Mouse (Mus musculus): ENCODE data around the gene Sap30bp. TPM values are rescaled to one million over a fixed set of nuclear protein-coding genes. Genes with fewer than 3 reads are reported as not detected.

Gene Sap30bp
- polyA plus RNA-seq, 1 experiment from 2014 or later = 48.4 TPM

GRCm38 (mm10) chr11:115919073-115919472 lies 14.0 kb upstream of the Sap30bp start:
- no peak overlapping the region for H3K4me2 ChIP-seq (ENCODE audit: low read length)
- H3K36me3 ChIP-seq (ENCODE audit: control insufficient read depth, insufficient read depth, low read length) = peaks cover 43% of the 10 kb centered on the region
- H3K4me1 ChIP-seq (ENCODE audit: control insufficient read depth, insufficient read depth, low read length) = no peaks in the 10 kb centered on the region
- DNase-seq (no peak), ATAC-seq (ENCODE audit: low FRiP score, low TSS enrichment) (no peak)
- no peak overlapping the region for H3K9ac ChIP-seq (replicated peaks; ENCODE audit: low read length)
- WGBS = 92% methylated on average over 5 of the region's 5 CpGs
- no peak overlapping the region for H3K4me3 ChIP-seq (replicated peaks; ENCODE audit: low read depth, low read length)
- no peaks in the 10 kb centered on the region for H3K27me3 ChIP-seq (ENCODE audit: control insufficient read depth, insufficient read depth, low read length)
- no peaks in the 10 kb centered on the region for H3K9me3 ChIP-seq (ENCODE audit: control insufficient read depth, low read length)
- no peak overlapping the region for H3K27ac ChIP-seq (replicated peaks; ENCODE audit: low read depth, low read length)

GRCm38 (mm10) chr11:115920110-115920818 lies 12.8 kb upstream of the Sap30bp start:
- Histone ChIP-seq H3K27me3 (ENCODE audit: control insufficient read depth, insufficient read depth, low read length) (no peaks in the 10 kb centered on the region), H3K4me2 (ENCODE audit: low read length) (no peak overlapping the region), H3K36me3 (ENCODE audit: control insufficient read depth, insufficient read depth, low read length) (peaks cover 50% of the 10 kb centered on the region), H3K4me3 (replicated peaks; ENCODE audit: low read depth, low read length) (no peak overlapping the region), H3K4me1 (ENCODE audit: control insufficient read depth, insufficient read depth, low read length) (no peaks in the 10 kb centered on the region), H3K27ac (replicated peaks; ENCODE audit: low read depth, low read length) (no peak overlapping the region), H3K9ac (replicated peaks; ENCODE audit: low read length) (no peak overlapping the region), H3K9me3 (ENCODE audit: control insufficient read depth, low read length) (no peaks in the 10 kb centered on the region)
- WGBS = 49% methylated on average over 6 of the region's 6 CpGs
- ATAC-seq (ENCODE audit: low FRiP score, low TSS enrichment) (no peak), DNase-seq (peak; percentile 76)

DNA sequence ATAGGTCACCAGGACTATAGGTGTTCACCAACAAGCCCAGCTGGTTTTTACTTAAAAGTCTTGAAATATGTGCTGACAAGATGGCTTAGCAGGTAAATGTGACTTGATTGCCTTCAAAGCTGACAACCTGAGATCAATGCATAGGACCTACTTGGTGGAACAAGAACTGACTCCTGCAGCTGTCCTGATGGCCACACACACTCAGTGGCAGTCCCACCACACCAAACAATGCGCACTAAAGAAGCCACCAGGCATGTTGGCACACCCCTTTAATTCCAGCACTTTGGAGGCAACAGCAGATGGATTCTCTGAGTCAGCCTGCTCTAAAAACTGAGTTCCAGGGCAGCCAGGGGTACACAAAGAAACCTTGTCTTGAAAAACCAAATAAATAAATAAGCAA lies 11.1 kb upstream of the Sap30bp start:
- H3K36me3 ChIP-seq (ENCODE audit: control insufficient read depth, insufficient read depth, low read length) = peaks cover 39% of the 10 kb centered on the region
- H3K9me3 ChIP-seq (ENCODE audit: control insufficient read depth, low read length) = no peaks in the 10 kb centered on the region
- no peak overlapping the region for H3K27ac ChIP-seq (replicated peaks; ENCODE audit: low read depth, low read length)
- WGBS = 100% methylated on average over 1 of the region's 1 CpGs
- H3K4me2 ChIP-seq (ENCODE audit: low read length) = no peak overlapping the region
- H3K4me1 ChIP-seq (ENCODE audit: control insufficient read depth, insufficient read depth, low read length) = no peaks in the 10 kb centered on the region
- ATAC-seq (ENCODE audit: low FRiP score, low TSS enrichment) = no peak
- no peak overlapping the region for H3K9ac ChIP-seq (replicated peaks; ENCODE audit: low read length)
- H3K4me3 ChIP-seq (replicated peaks; ENCODE audit: low read depth, low read length) = no peak overlapping the region
- no peak for DNase-seq
- H3K27me3 ChIP-seq (ENCODE audit: control insufficient read depth, insufficient read depth, low read length) = no peaks in the 10 kb centered on the region

- WGBS = 94% methylated on average over 8 of the region's 8 CpGs
- Histone ChIP-seq H3K27me3 (ENCODE audit: control insufficient read depth, insufficient read depth, low read length) (no peaks in the 10 kb centered on the region), H3K4me1 (ENCODE audit: control insufficient read depth, insufficient read depth, low read length) (peaks cover 8% of the 10 kb centered on the region), H3K4me2 (ENCODE audit: low read length) (no peak overlapping the region), H3K9me3 (ENCODE audit: control insufficient read depth, low read length) (no peaks in the 10 kb centered on the region), H3K27ac (replicated peaks; ENCODE audit: low read depth, low read length) (no peak overlapping the region), H3K36me3 (ENCODE audit: control insufficient read depth, insufficient read depth, low read length) (peaks cover 34% of the 10 kb centered on the region), H3K9ac (replicated peaks; ENCODE audit: low read length) (no peak overlapping the region), H3K4me3 (replicated peaks; ENCODE audit: low read depth, low read length) (no peak overlapping the region)
- ATAC-seq (ENCODE audit: low FRiP score, low TSS enrichment) (no peak), DNase-seq (no peak)
These were observed 4.1 kb upstream of the Sap30bp start for GRCm38 (mm10) chr11:115929031-115929430.

- Histone ChIP-seq H3K27me3 (ENCODE audit: control insufficient read depth, insufficient read depth, low read length) (no peaks in the 10 kb centered on the region), H3K27ac (replicated peaks; ENCODE audit: low read depth, low read length) (no peak overlapping the region), H3K9me3 (ENCODE audit: control insufficient read depth, low read length) (no peaks in the 10 kb centered on the region), H3K4me3 (replicated peaks; ENCODE audit: low read depth, low read length) (no peak overlapping the region), H3K36me3 (ENCODE audit: control insufficient read depth, insufficient read depth, low read length) (peaks cover 26% of the 10 kb centered on the region), H3K4me1 (ENCODE audit: control insufficient read depth, insufficient read depth, low read length) (peaks cover 16% of the 10 kb centered on the region), H3K9ac (replicated peaks; ENCODE audit: low read length) (no peak overlapping the region), H3K4me2 (ENCODE audit: low read length) (no peak overlapping the region)
- no peak for ATAC-seq (ENCODE audit: low FRiP score, low TSS enrichment)
- 72% methylated on average over 3 of the region's 3 CpGs for WGBS
- no peak for DNase-seq
These were observed 3.3 kb upstream of the Sap30bp start for GRCm38 (mm10) chr11:115929818-115930217.

DNA sequence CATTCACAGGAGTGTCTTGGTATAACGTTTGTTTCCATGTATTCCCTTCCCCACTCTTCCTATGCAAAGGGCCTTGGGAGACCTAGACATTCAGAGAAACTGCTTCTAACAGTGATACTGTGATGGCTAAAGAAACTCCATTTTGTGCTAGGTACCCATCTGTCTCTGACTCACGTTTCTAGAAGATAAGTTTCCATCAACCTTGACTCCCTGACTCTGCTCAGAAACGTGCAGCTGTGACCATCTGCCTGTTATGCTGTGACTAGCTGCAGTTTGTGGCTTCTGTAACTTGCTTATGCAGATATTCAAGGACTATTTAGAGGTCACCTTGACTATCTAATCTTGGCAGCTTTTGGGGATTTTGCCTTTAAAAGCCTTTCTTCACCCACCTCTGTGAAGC lies 1.8 kb upstream of the Sap30bp start:
- Histone ChIP-seq H3K9ac (replicated peaks; ENCODE audit: low read length) (no peak overlapping the region), H3K27ac (replicated peaks; ENCODE audit: low read depth, low read length) (no peak overlapping the region), H3K27me3 (ENCODE audit: control insufficient read depth, insufficient read depth, low read length) (no peaks in the 10 kb centered on the region), H3K36me3 (ENCODE audit: control insufficient read depth, insufficient read depth, low read length) (peaks cover 27% of the 10 kb centered on the region; the same call in 1 of the 2 replicates), H3K4me3 (replicated peaks; ENCODE audit: low read depth, low read length) (no peak overlapping the region), H3K4me1 (ENCODE audit: control insufficient read depth, insufficient read depth, low read length) (peaks cover 17% of the 10 kb centered on the region), H3K9me3 (ENCODE audit: control insufficient read depth, low read length) (no peaks in the 10 kb centered on the region), H3K4me2 (ENCODE audit: low read length) (no peak overlapping the region)
- DNase-seq (no peak), ATAC-seq (ENCODE audit: low FRiP score, low TSS enrichment) (no peak)
- WGBS = 76% methylated on average over 3 of the region's 3 CpGs

DNA sequence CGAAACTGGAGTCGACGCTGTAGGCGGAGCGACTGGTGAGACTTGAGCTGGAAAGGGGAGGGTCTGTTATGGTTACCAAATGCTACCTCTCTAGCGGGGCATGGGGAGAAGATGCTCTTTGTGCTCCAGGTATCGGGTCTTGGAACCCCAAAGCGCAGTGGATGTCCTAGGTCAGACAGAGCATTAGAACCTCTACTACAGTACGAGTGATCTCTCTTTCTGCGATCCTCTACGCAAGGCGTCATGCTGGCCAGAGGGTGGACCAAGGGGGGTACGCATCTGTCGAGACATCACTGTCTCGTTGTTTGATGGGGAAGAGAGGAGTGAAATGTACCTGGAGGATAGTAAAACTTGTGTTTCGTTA lies 647 bp downstream of the Sap30bp start:
- peak; percentile 46; the same call in 1 of the 2 replicates for ATAC-seq (ENCODE audit: low FRiP score, low TSS enrichment)

DNA sequence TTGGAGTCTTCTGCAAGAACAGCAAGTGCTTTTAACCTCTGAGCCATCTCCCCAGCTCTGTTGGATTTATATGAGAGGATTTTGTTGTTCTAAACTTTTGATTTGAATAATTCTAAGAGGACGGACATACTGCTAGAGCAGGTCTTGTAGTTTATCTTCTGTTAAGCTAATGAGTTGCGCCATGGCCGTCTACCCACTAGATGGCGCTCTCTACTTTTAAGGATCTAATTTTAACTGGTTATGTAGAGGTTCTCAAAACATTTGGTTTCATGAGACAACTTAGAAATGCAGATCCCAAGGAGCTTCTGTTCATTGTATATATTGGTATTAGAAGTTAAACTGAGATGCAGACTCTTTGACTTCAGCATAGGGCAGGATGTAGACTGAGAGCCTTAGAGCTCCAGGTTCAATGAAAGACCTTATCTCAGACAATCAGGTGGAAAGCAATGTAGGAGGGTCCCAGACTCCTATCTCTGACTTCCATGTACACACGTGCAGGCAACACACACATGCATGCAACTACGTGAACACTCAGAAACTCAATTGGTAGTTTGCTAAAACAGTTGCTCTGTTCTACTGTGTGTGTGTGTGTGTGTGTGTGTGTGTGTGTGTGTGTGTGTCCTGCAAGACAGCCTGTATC lies 6.7 kb downstream of the Sap30bp start:
- Histone ChIP-seq H3K27me3 (ENCODE audit: control insufficient read depth, insufficient read depth, low read length) (no peaks in the 10 kb centered on the region), H3K4me1 (ENCODE audit: control insufficient read depth, insufficient read depth, low read length) (peaks cover 1% of the 10 kb centered on the region), H3K4me3 (replicated peaks; ENCODE audit: low read depth, low read length) (no peak overlapping the region), H3K9me3 (ENCODE audit: control insufficient read depth, low read length) (no peaks in the 10 kb centered on the region), H3K27ac (replicated peaks; ENCODE audit: low read depth, low read length) (no peak overlapping the region), H3K4me2 (ENCODE audit: low read length) (no peak overlapping the region), H3K9ac (replicated peaks; ENCODE audit: low read length) (no peak overlapping the region), H3K36me3 (ENCODE audit: control insufficient read depth, insufficient read depth, low read length) (peaks cover 87% of the 10 kb centered on the region)
- 42% methylated on average over 6 of the region's 6 CpGs for WGBS
- no peak for ATAC-seq (ENCODE audit: low FRiP score, low TSS enrichment)
- peak; percentile 90 for DNase-seq

More for the DNA sequence above, 647 bp downstream of the Sap30bp start:
- DNase-seq = no peak
- no peaks in the 10 kb centered on the region for H3K9me3 ChIP-seq (ENCODE audit: control insufficient read depth, low read length)
- 1% methylated on average over 16 of the region's 16 CpGs for WGBS
- H3K27ac ChIP-seq (replicated peaks; ENCODE audit: low read depth, low read length) = peak overlapping the region; percentile 66
- H3K9ac ChIP-seq (replicated peaks; ENCODE audit: low read length) = peak overlapping the region; percentile 84
- peak overlapping the region; percentile 85 for H3K4me2 ChIP-seq (ENCODE audit: low read length)
- peaks cover 33% of the 10 kb centered on the region for H3K36me3 ChIP-seq (ENCODE audit: control insufficient read depth, insufficient read depth, low read length)
- H3K4me1 ChIP-seq (ENCODE audit: control insufficient read depth, insufficient read depth, low read length) = peaks cover 17% of the 10 kb centered on the region
- H3K4me3 ChIP-seq (replicated peaks; ENCODE audit: low read depth, low read length) = peak overlapping the region; percentile 97
- H3K27me3 ChIP-seq (ENCODE audit: control insufficient read depth, insufficient read depth, low read length) = no peaks in the 10 kb centered on the region

DNA sequence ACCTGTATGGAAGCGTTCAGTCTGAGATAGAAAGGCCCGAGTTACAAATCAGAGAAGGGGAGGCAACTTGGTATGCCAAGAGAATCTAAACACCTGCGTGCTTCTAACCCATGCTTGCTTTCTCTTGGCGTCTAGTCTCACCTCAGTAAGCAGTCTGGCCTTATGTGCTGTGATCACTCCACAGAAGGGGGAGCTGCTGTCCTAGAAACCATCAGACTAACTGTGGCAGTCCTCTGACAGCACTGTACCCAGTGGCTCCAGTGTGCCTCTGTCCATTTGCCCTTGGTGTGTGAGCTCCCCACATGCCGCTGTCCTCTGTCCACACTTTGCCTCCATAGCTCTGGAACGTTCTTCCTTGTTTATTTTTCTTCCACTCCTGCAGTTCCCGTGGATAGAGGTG lies 8.9 kb downstream of the Sap30bp start:
- H3K9ac ChIP-seq (replicated peaks; ENCODE audit: low read length) = no peak overlapping the region
- peaks cover 93% of the 10 kb centered on the region for H3K36me3 ChIP-seq (ENCODE audit: control insufficient read depth, insufficient read depth, low read length)
- ATAC-seq (ENCODE audit: low FRiP score, low TSS enrichment) = no peak
- no peak overlapping the region for H3K27ac ChIP-seq (replicated peaks; ENCODE audit: low read depth, low read length)
- H3K4me1 ChIP-seq (ENCODE audit: control insufficient read depth, insufficient read depth, low read length) = no peaks in the 10 kb centered on the region
- no peak overlapping the region for H3K4me2 ChIP-seq (ENCODE audit: low read length)
- no peak overlapping the region for H3K4me3 ChIP-seq (replicated peaks; ENCODE audit: low read depth, low read length)
- WGBS = 92% methylated on average over 7 of the region's 7 CpGs
- DNase-seq = no peak
- no peaks in the 10 kb centered on the region for H3K9me3 ChIP-seq (ENCODE audit: control insufficient read depth, low read length)
- H3K27me3 ChIP-seq (ENCODE audit: control insufficient read depth, insufficient read depth, low read length) = no peaks in the 10 kb centered on the region

Measured in midbrain, embryonic 14.5 days (tissue).